Mouse (Mus musculus) cerebellum, postnatal 10 days (tissue): ENCODE measurements around the gene Grin2b.
A peak's percentile ranks its signal among the peaks of the same experiment; 100 is the strongest.
"Not testable (repeated sequence)": the region's sequence is repeated elsewhere in the genome, so short reads cannot be mapped to it uniquely, and the experiment has no call there.

ENCODE experiments used
- DNase-seq, 2 experiments: peaks; one replicate each; pipeline ENCODE4 v3.0.0; 2021; ENCODE audit warnings: mixed read lengths in 2 of 2

Gene Grin2b

GRCm38 (mm10) chr6:135796911-135797310 is 376.4 kb downstream of the Grin2b start:
- peak; percentile 38 to 50 for DNase-seq

GRCm38 (mm10) chr6:135791412-135791811 is 381.9 kb downstream of the Grin2b start:
- DNase-seq, result no peak

- DNase-seq, result no peak
These were observed 383.6 kb downstream of the Grin2b start for GRCm38 (mm10) chr6:135789603-135790170.

- DNase-seq, result no peak
These were observed 398.6 kb downstream of the Grin2b start for GRCm38 (mm10) chr6:135774670-135775069.

GRCm38 (mm10) chr6:135767572-135767971 is 405.7 kb downstream of the Grin2b start:
- no peak for DNase-seq

- DNase-seq, result no peak
These were observed 414.6 kb downstream of the Grin2b start for GRCm38 (mm10) chr6:135758735-135759134.

- no peak for DNase-seq
These were observed 417.2 kb downstream of the Grin2b start for GRCm38 (mm10) chr6:135756075-135756474.

GRCm38 (mm10) chr6:135748412-135749076 is 424.8 kb downstream of the Grin2b start:
- no peak for DNase-seq

GRCm38 (mm10) chr6:135745606-135746005 is 427.7 kb downstream of the Grin2b start:
- DNase-seq, result no peak

- no peak for DNase-seq
These were observed 439.0 kb downstream of the Grin2b start for GRCm38 (mm10) chr6:135734227-135734732.

GRCm38 (mm10) chr6:135727106-135727505 is 446.2 kb downstream of the Grin2b start:
- DNase-seq, result peak; percentile 77 to 85

GRCm38 (mm10) chr6:135721706-135722105 is 451.6 kb downstream of the Grin2b start:
- DNase-seq, result no peak

- no peak for DNase-seq
These were observed 458.4 kb downstream of the Grin2b start for GRCm38 (mm10) chr6:135714906-135715305.

GRCm38 (mm10) chr6:135714236-135714635 is 459.1 kb downstream of the Grin2b start:
- DNase-seq, result no peak

- no peak for DNase-seq
These were observed 459.6 kb downstream of the Grin2b start for GRCm38 (mm10) chr6:135713716-135714115.

- DNase-seq, result not testable (repeated sequence)
These were observed 466.3 kb downstream of the Grin2b start for GRCm38 (mm10) chr6:135706850-135707522.

GRCm38 (mm10) chr6:135703655-135704054 is 469.7 kb downstream of the Grin2b start:
- no peak for DNase-seq

- no peak for DNase-seq
These were observed 471.9 kb downstream of the Grin2b start for GRCm38 (mm10) chr6:135701361-135701760.

GRCm38 (mm10) chr6:135700717-135701345 is 472.5 kb downstream of the Grin2b start:
- no peak for DNase-seq

- DNase-seq, result no peak
These were observed 480.8 kb downstream of the Grin2b start for GRCm38 (mm10) chr6:135692533-135692932.

- DNase-seq, result no peak
These were observed 481.8 kb downstream of the Grin2b start for GRCm38 (mm10) chr6:135691561-135691960.

- DNase-seq, result peak; percentile 43 to 61
These were observed 485.4 kb downstream of the Grin2b start for GRCm38 (mm10) chr6:135687926-135688325.

GRCm38 (mm10) chr6:135684206-135684605 is 489.1 kb downstream of the Grin2b start:
- no peak for DNase-seq
